Mouse (Mus musculus): ENCODE data around the gene Gpr82. TPM values are rescaled to one million over a fixed set of nuclear protein-coding genes. Genes with fewer than 3 reads are reported as not detected.
A peak's percentile ranks its signal among the peaks of the same experiment; 100 is the strongest.

Gpr82 gene
- polyA plus RNA-seq (2015; fragmentation: Nextera tagmentation; extraction: Ambion mirVana) = 0.09 and 0.12 TPM in 2 replicates

DNA sequence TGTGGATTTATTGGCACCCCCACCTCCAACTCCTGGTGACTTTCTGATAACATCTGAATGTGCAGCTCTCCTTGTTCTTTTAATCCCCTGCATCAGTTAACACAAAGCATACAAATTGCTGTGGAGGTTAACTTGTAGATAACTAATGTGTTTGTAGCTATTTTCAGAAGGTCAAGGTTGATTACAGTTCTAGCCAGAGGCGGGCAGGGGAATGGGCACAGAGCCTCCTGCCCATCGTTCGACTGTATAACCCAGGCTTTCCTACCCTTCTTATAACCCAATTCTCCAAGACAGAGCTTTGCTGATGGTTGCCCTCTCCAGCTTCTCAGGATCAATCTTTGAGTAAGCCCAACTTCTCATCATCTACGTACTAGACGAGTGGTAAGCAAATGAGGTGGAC lies at the start of gene Gpr82:
TSS of gene Gpr82 (plus strand) at position 301 of the 400 bp plus-strand sequence.
- no peak for DNase-seq (ENCODE audit: low spot score)

DNA sequence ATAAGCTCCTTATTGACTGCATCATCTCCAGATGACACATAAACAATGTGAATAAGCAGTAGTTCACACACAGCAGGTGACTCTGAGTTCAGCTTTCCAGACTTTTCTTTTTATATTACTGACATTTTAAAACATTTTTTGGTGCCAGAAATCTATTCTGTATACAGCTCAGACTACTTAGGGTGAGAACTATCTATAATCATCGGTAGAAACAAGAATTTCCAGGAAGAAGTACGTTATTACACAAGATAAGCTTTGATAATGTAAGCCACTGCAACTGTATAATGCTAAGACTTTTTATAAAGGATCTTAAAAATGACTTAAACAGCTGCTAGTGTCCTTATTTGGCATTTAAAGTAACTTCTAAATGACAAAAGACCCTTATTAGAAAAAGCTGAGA lies 49.0 kb upstream of the Gpr82 start:
- no peak for DNase-seq (ENCODE audit: low spot score)

DNA sequence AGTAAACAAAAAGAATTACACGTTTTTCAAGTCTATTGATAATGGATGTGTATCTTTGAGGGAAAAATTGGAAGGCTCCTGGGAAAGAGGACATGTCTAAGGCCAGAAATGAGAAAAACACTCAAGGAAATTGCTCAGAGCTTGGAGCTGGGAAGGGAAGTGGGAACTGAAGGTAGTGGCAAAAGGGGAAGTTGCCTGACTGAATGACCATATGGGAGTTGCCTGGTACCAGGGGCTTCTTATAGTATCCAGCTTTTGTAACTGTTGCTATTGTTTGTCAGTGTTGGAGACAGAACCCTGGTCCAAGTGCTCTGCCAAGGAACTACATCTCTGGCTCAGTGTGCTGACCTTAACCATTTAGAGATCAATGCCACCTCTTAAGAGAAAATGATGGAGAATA lies 44.4 kb upstream of the Gpr82 start:
- DNase-seq (ENCODE audit: low spot score) = no peak

- DNase-seq (ENCODE audit: low spot score) = no peak
Measured at GRCm38 (mm10) chrX:13617294-13617693, 43.9 kb upstream of the Gpr82 start.

DNA sequence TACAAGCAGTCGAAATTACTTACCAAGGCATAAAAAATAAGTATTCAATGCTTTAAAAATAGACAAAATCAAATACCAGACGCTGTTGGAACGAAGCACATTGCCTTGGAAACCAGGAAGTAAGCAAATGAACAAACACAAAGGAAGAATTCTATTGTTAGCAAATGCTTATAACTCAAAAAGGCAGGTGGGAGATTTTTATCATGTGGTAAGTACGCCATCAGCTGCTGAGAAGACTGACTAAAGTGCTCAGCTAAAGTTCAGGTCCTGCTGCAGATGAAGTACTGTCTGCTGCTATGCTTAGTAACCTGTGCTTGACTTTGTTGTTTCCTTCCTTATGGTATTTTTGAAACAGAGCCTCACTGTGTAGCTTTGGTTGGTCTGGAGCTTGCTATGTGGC lies 42.7 kb upstream of the Gpr82 start:
- DNase-seq (ENCODE audit: low spot score) = no peak

DNA sequence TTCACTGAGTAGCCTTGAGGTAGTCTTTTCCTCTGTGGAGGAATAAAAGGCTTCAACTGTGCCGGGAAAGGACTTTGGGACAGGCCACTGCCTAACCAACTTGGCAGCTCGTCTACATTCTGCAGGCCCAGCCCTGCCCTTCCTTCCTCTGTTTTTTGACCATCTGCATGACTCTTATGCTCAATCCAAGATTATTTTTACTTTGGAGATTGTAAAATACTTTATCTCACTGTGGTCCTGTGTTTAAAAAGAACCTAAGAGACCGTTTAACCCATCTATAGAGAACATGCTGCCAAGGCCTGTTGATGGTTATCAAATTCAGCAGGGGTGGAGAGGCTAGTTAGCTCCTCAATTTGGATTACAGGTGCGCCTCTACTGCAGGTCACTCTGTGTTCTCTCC lies 39.7 kb upstream of the Gpr82 start:
- DNase-seq (ENCODE audit: low spot score) = no peak

DNA sequence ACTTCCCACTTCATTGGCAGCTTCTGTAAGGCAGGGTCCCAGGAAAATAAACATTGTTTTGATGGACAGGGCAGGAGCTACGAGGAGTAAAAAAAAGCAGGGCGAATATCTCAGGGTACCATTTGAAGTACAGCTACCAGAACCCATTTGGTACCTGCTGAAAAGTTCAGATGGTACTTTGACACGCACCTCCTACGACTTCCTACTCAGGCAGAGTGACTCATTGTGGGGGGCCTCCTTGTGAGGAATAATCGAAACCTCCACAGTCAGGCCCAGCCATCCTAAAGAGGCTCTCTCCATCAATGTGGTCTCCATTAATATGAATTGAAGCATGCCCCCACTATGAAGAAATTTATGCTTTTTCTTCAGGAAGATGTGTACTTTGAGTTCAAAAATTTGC lies 38.5 kb upstream of the Gpr82 start:
- no peak for DNase-seq (ENCODE audit: low spot score)

DNA sequence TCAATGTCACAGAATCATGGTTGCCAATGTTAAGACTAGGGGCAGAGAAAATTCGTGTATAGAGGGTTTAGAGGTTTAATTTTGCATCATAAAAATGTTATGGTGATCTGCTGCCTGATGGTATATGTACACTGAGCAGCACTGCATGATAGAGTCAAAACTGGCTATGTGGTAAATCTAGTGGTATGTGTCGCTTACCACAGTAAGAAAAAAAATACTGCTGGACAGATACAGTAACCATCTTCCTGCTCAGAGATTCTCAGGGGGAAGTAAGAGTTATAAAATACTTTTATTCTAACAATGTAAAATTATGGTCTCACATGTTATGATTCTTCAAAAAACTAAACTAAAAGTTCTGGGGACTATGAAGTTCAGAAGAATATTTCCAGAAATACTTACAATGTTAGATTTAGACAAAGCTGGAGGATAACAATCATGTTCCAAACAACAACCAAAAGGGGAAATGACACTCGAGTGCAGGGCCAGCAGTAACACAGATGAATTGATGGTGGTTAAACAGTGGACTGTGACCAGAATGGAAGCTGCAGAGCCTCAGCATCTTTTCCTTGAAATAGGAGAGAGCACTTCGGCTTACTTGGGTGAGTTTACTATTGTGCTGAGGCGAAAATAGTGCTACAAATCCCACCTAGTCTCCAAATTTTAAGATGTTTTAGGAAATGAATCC lies 29.4 kb upstream of the Gpr82 start, which contains the start of gene Gpr34:
TSS of gene Gpr34 (plus strand) at position 491 of the 685 bp plus-strand sequence.
- DNase-seq (ENCODE audit: low spot score) = no peak

- no peak for DNase-seq (ENCODE audit: low spot score)
Measured at GRCm38 (mm10) chrX:13636398-13636797, 24.8 kb upstream of the Gpr82 start.

DNA sequence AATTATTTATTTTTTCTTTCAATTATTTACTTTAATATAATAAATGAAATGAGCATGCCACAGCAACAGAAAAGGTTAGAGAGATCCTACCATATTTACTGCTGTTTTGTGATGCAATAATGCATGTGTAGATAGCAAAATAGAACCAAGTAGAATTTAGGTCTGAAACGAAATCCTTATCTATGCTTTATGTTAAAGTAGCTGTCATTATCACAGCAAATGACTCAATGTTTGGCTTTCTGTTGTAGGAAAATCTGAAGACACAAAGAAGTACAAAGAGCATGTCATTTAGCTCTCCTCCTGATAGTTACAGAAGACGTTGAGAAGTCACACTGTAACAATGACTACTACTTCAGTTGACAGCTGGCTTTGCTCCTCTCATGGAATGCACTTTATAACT lies 22.3 kb upstream of the Gpr82 start:
- DNase-seq (ENCODE audit: low spot score) = no peak

GRCm38 (mm10) chrX:13651889-13652288 lies 9.3 kb upstream of the Gpr82 start:
- DNase-seq (ENCODE audit: low spot score) = no peak

GRCm38 (mm10) chrX:13652291-13652690 lies 8.9 kb upstream of the Gpr82 start:
- DNase-seq (ENCODE audit: low spot score) = no peak

DNA sequence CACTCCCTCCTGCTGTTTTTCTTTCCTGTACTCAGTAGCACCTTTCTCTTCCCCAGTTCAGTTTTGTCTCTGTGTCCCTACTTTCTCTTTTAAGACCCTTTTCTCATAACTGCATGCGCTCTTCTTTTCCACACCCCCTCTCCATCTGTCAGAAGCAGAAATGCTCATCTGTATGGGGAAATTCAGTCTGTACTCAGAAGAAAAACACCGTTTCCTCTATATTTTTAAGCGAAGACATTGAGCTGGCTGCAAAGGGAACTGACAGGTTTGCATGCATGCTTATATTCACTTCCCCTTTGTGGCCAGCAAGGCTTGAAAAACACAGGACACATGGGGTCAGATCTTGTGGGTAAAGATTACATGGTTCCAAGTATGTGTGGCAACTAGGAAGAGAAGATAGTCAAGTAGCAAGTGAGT lies 6.2 kb upstream of the Gpr82 start:
- peak; percentile 15 for DNase-seq (ENCODE audit: low spot score)

DNA sequence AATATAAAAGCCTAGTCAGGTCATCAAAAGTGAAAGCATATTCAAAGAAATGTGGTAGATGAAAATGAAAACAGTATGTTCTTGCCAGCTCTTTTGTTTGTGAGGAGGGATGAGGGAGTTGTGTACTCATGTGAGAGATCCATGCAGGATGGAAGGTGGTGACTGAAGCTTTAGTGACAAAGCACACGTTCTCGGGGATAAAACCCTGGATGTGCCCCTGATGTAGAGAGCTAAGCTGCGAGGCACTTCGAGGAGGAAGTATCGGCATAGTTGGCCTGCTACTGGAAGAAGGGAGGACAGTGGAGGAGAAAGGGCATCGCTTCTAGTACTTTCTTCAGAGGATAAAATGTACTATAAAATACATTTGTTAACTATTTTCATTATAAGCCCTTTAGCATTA lies 5.3 kb upstream of the Gpr82 start:
- no peak for DNase-seq (ENCODE audit: low spot score)

- DNase-seq (ENCODE audit: low spot score) = peak; percentile 62
Measured at GRCm38 (mm10) chrX:13656721-13657120, 4.4 kb upstream of the Gpr82 start.

DNA sequence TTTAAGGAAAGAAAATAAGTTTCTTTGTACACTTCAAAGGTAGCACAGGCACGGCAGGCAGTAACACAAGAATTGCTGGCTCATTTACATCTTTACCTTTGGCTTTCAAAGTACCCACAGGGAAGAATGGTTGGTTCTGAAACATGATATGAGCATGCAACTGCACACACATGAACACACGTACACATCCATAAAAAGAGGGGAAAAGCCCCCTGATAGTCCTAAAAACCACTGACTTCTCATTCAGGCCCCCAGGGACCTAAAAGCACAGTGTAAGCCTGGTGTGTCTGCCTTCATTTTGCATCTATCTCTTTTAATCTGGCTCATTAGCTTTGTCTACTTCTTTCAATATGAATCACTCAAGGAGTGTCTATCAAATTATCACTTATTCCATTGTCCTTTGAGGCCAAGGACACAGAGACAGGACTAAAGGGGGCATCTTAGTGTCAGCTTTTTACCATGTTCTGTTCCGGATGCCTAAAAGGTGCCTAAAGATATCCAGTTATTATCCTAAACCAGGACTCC lies 2.5 kb upstream of the Gpr82 start:
- DNase-seq (ENCODE audit: low spot score) = no peak

GRCm38 (mm10) chrX:13659201-13659890 lies 1.8 kb upstream of the Gpr82 start:
- no peak for DNase-seq (ENCODE audit: low spot score)

GRCm38 (mm10) chrX:13668867-13669266 lies 7.7 kb downstream of the Gpr82 start:
- DNase-seq (ENCODE audit: low spot score) = no peak

GRCm38 (mm10) chrX:13670342-13670741 lies 9.2 kb downstream of the Gpr82 start:
- no peak for DNase-seq (ENCODE audit: low spot score)

- no peak for DNase-seq (ENCODE audit: low spot score)
Measured at GRCm38 (mm10) chrX:13673001-13673400, 11.8 kb downstream of the Gpr82 start.

DNA sequence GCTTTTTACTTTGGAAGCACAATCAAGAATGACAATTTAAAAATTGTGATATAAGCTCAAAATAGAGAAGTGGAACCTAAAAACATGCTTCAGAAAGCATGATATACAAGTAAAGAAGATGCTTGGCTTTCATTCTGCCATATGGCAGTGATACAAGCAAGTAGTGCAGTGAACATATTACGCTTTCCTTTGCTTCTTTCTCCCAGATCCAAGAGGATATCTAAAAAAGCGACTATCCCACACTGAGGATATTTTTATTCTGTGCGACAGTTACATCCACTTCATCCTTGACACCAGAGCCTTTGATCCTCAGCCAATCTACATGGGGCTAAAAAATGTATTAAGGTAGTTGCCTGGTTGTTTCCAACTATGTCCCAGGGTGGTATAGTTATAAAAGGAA lies 20.6 kb downstream of the Gpr82 start:
- DNase-seq (ENCODE audit: low spot score) = no peak

DNA sequence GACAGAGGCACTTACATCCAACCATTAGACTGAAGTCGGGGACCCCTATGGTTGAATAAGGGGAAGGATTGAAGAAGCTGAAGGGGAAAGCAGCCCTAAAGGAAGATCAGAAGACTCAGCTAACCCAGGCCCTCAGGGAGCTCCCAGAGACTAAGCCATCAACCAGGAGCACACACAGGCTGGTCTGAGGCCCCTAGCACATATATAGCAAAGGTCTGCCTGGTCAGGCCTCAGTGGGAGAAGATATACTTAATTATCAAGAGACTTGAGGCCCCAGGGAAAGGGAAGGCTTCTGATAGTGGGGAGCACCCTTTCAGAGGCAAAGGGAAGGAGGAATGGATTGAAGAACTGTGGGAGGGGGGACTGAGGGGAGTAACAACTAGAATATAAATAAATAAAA lies 25.4 kb downstream of the Gpr82 start:
- DNase-seq (ENCODE audit: low spot score) = no peak

DNA sequence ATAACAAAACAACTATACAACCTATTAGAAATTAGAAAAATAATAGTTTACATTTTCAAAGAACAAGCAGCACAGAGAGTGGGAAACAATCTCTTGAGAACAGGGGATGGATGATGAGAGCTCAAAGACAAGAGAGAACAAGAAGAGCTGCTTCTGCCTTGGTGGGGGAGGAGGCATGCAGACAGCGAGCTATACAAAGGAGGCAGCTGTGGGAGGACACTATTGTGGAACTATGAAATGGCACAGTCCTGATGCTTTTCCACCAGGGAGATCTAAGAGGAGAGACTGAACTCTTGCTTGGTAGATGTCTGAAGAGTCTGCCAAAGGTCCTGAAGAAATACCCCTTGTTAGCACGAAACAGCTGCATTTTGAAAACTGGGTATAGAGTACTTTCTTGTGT lies 27.2 kb downstream of the Gpr82 start:
- DNase-seq (ENCODE audit: low spot score) = no peak

Measured in thymus, postnatal 0 days (tissue).